Mouse (Mus musculus): ENCODE data around the gene Sirt7. TPM values are rescaled to one million over a fixed set of nuclear protein-coding genes. Genes with fewer than 3 reads are reported as not detected.

Sirt7 gene
- total RNA-seq, 1 experiment = 29.4 TPM

DNA sequence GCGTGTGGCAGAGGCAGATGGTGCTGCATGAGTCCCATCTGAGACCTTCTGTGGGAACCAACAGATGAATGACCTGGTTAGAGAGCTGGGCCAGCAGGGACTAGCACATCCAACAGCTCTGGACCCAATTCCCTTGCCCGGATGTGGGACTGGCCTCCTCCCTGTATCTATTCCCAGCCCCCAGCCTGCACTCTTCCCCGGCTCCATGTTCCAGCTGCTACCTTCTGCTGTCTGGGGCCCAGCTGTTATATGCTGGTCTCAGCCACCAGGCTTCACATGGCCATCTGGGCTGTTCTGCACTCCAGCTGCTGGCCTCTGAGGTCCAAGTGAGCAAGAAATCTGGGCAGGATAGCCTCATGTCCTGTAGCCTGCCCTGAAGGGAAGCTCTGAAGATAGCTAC is 40.4 kb upstream of the Sirt7 start:
- in situ Hi-C loops (cut with MboI; ENCODE audit: low sequenced_read_pairs in 2 of 2, unreplicated experiment in 2 of 2) = no loop called here
- H3K4me3 ChIP-seq (ENCODE audit: insufficient read depth in 1 of 2, low read depth in 1 of 2, low read length in 2 of 2, poor library complexity in 1 of 2, severe bottlenecking in 1 of 2) = no peak overlapping the region
- no peak for DNase-seq (ENCODE audit: low read depth, low spot score)
- H3K27ac ChIP-seq (ENCODE audit: insufficient read depth, low read depth, low read length, poor library complexity, severe bottlenecking) = peak overlapping the region; percentile 33; the same call in 1 of the 2 replicates
- no peaks in the 10 kb centered on the region for H3K9me3 ChIP-seq (ENCODE audit: control insufficient read depth, insufficient read depth, low read depth, low read length)
- peaks cover 16 to 31% of the 10 kb centered on the region in 2 experiments for H3K4me1 ChIP-seq (ENCODE audit: control insufficient read depth in 2 of 2, insufficient read depth in 2 of 2, low read length in 2 of 2, poor library complexity in 1 of 2)
- peak overlapping the region; percentile 49; the same call in 1 of the 2 replicates for H3K9ac ChIP-seq (ENCODE audit: insufficient read depth, low read depth, low read length, poor library complexity, severe bottlenecking)
- TF ChIP-seq ZNF384 (IDR thresholded peaks at IDR 0.05; ENCODE audit: low read depth, low read length) (no peak), ZC3H11A (IDR thresholded peaks at IDR 0.05; ENCODE audit: borderline replicate concordance, low read depth, low read length) (no peak), HCFC1 (IDR thresholded peaks at IDR 0.05; ENCODE audit: borderline replicate concordance, insufficient read depth, low read length) (no peak), MAFK (IDR thresholded peaks at IDR 0.05; ENCODE audit: insufficient read depth, low read depth, low read length) (no peak), CHD2 (IDR thresholded peaks at IDR 0.05; ENCODE audit: low read depth, low read length) (no peak)
- no peaks in the 10 kb centered on the region for H3K36me3 ChIP-seq (ENCODE audit: control insufficient read depth, insufficient read depth, low read length, poor library complexity, severe bottlenecking)

DNA sequence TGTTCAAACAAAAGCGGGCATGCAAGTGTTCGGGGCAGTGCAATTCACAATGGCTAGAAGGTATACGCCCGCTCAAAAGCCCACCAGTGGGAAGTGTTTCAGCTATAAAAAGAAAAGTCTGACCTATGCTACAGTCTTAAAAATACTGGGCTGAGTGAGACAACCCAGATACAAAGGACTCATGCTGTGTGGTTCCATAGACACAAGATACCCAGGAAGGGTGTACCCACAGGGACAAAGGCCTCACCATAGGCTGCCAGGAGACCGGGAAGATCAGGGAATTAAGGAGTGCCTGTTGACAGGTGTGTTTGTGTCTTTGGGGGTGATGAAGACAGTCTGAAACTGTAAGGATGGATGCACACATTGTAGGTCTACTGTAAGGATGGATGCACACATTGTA is 38.7 kb upstream of the Sirt7 start:
- H3K36me3 ChIP-seq (ENCODE audit: control insufficient read depth, insufficient read depth, low read length, poor library complexity, severe bottlenecking) = no peaks in the 10 kb centered on the region; the same call in 1 of the 2 replicates
- TF ChIP-seq MAFK (IDR thresholded peaks at IDR 0.05; ENCODE audit: insufficient read depth, low read depth, low read length) (no peak), CHD2 (IDR thresholded peaks at IDR 0.05; ENCODE audit: low read depth, low read length) (peak; percentile 48)
- peaks cover 16 to 32% of the 10 kb centered on the region in 2 experiments for H3K4me1 ChIP-seq (ENCODE audit: control insufficient read depth in 2 of 2, insufficient read depth in 2 of 2, low read length in 2 of 2, poor library complexity in 1 of 2)
- DNase-seq (ENCODE audit: low read depth, low spot score) = peak; percentile 83
- peak overlapping the region; percentile 57 for H3K27ac ChIP-seq (ENCODE audit: insufficient read depth, low read depth, low read length, poor library complexity, severe bottlenecking)
- H3K9me3 ChIP-seq (ENCODE audit: control insufficient read depth, insufficient read depth, low read depth, low read length) = no peaks in the 10 kb centered on the region
- H3K4me3 ChIP-seq (ENCODE audit: insufficient read depth in 1 of 2, low read depth in 1 of 2, low read length in 2 of 2, poor library complexity in 1 of 2, severe bottlenecking in 1 of 2) = no peak overlapping the region
- in situ Hi-C loops (cut with MboI; ENCODE audit: low sequenced_read_pairs in 2 of 2, unreplicated experiment in 2 of 2) = no loop called here
- no peak overlapping the region for H3K9ac ChIP-seq (ENCODE audit: insufficient read depth, low read depth, low read length, poor library complexity, severe bottlenecking)

DNA sequence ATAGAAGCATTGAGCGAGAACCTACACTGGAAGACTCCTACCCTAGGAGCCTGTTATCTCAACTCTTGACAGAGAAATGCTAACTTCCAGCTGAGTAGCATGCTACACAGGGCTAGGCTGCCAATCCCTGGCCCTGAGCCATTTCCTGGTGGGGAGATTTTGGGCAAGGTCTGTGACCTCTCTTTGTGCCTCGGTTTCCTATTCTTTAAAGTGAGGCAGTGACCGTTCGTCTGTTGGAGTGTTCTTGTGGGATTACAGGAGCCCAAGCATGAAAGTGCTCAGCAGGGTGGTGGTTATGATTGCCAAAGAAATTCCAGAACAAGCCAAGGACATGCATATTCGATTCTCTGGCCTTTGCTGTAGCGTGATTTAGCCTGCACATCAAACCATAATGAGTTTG is 37.7 kb upstream of the Sirt7 start:
- in situ Hi-C loops (cut with MboI; ENCODE audit: low sequenced_read_pairs in 2 of 2, unreplicated experiment in 2 of 2) = no loop called here
- Histone ChIP-seq H3K9ac (ENCODE audit: insufficient read depth, low read depth, low read length, poor library complexity, severe bottlenecking) (no peak overlapping the region), H3K4me3 (ENCODE audit: insufficient read depth in 1 of 2, low read depth in 1 of 2, low read length in 2 of 2, poor library complexity in 1 of 2, severe bottlenecking in 1 of 2) (no peak overlapping the region), H3K36me3 (ENCODE audit: control insufficient read depth, insufficient read depth, low read length, poor library complexity, severe bottlenecking) (no peaks in the 10 kb centered on the region; the same call in 1 of the 2 replicates), H3K9me3 (ENCODE audit: control insufficient read depth, insufficient read depth, low read depth, low read length) (no peaks in the 10 kb centered on the region), H3K27ac (ENCODE audit: insufficient read depth, low read depth, low read length, poor library complexity, severe bottlenecking) (peak overlapping the region; percentile 57; the same call in 1 of the 2 replicates), H3K4me1 (ENCODE audit: control insufficient read depth in 2 of 2, insufficient read depth in 2 of 2, low read length in 2 of 2, poor library complexity in 1 of 2) (peaks cover 16 to 34% of the 10 kb centered on the region in 2 experiments)
- TF ChIP-seq ZC3H11A (IDR thresholded peaks at IDR 0.05; ENCODE audit: borderline replicate concordance, low read depth, low read length) (no peak), HCFC1 (IDR thresholded peaks at IDR 0.05; ENCODE audit: borderline replicate concordance, insufficient read depth, low read length) (no peak), CHD2 (IDR thresholded peaks at IDR 0.05; ENCODE audit: low read depth, low read length) (no peak), ZNF384 (IDR thresholded peaks at IDR 0.05; ENCODE audit: low read depth, low read length) (no peak), MAFK (IDR thresholded peaks at IDR 0.05; ENCODE audit: insufficient read depth, low read depth, low read length) (no peak)
- no peak for DNase-seq (ENCODE audit: low read depth, low spot score)

DNA sequence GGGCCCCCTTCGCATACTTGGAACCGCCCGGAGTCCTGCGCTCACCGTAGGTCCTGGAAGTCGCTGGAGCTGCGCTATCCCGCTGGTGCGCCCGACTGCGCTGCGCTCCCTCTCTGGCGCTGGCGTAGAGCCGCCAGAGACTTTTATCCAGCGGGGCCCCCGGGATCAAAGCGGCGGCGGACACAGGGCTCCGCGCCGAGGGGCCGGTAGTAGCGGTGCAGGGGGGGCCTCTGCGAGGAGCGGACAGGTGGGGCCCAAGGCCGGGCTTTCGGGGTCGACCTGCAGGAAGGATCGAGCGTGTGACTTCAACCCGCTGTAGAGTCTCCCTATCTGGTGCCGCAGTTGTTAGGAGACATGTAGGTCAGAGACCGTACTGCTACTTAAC is 36.0 kb upstream of the Sirt7 start, which contains the start of gene Notum:
Gene Notum, minus strand, starts transcription at position 100 of the 385 bp plus-strand sequence.
- TF ChIP-seq ZNF384 (IDR thresholded peaks at IDR 0.05; ENCODE audit: low read depth, low read length) (no peak), HCFC1 (IDR thresholded peaks at IDR 0.05; ENCODE audit: borderline replicate concordance, insufficient read depth, low read length) (no peak), MAFK (IDR thresholded peaks at IDR 0.05; ENCODE audit: insufficient read depth, low read depth, low read length) (no peak), ZC3H11A (IDR thresholded peaks at IDR 0.05; ENCODE audit: borderline replicate concordance, low read depth, low read length) (no peak), CHD2 (IDR thresholded peaks at IDR 0.05; ENCODE audit: low read depth, low read length) (no peak)
- Histone ChIP-seq H3K9ac (ENCODE audit: insufficient read depth, low read depth, low read length, poor library complexity, severe bottlenecking) (peak within 1 kb of the TSS; percentile 79), H3K27ac (ENCODE audit: insufficient read depth, low read depth, low read length, poor library complexity, severe bottlenecking) (peak within 1 kb of the TSS; percentile 52; the same call in 1 of the 2 replicates), H3K4me1 (ENCODE audit: control insufficient read depth in 2 of 2, insufficient read depth in 2 of 2, low read length in 2 of 2, poor library complexity in 1 of 2) (peaks cover 13 to 31% of the 10 kb centered on the region in 2 experiments), H3K4me3 (ENCODE audit: insufficient read depth in 1 of 2, low read depth in 1 of 2, low read length in 2 of 2, poor library complexity in 1 of 2, severe bottlenecking in 1 of 2) (peak within 1 kb of the TSS; percentile 84 to 86), H3K36me3 (ENCODE audit: control insufficient read depth, insufficient read depth, low read length, poor library complexity, severe bottlenecking) (no peaks in the 10 kb centered on the region; the same call in 1 of the 2 replicates), H3K9me3 (ENCODE audit: control insufficient read depth, insufficient read depth, low read depth, low read length) (no peaks in the 10 kb centered on the region)
- in situ Hi-C loops (cut with MboI; ENCODE audit: low sequenced_read_pairs in 2 of 2, unreplicated experiment in 2 of 2) = no loop called here
- no peak for DNase-seq (ENCODE audit: low read depth, low spot score)
